Mouse (Mus musculus) granulocyte monocyte progenitor cell, adult 5-6 weeks (primary cell): ENCODE measurements around the gene Lmbr1l. TPM values are rescaled to one million over a fixed set of nuclear protein-coding genes. Genes with fewer than 3 reads are reported as not detected.
A peak's percentile ranks its signal among the peaks of the same experiment; 100 is the strongest.
"Not testable (repeated sequence)": the region's sequence is repeated elsewhere in the genome, so short reads cannot be mapped to it uniquely, and the experiment has no call there.

ENCODE experiments used
- ATAC-seq: replicated peaks from 2 replicates; pipeline ENCODE4 v1.8.0; 2016; ENCODE audit warnings: mild to moderate bottlenecking, moderate TSS enrichment, inconsistent platforms; ENCODE audit not compliant: poor library complexity, severe bottlenecking
- total RNA-seq, 2 experiments: library from RNA; stranded (forward) in 1 of 2; stranded (reverse) in 1 of 2; fragments of 200-712, 200-1000 nt in 1 of 2; fragments of >200 nt in 1 of 2; fragmentation: Nextera tagmentation in 1 of 2; gene quantifications; 2 replicates each; pipeline ENCODE4 v1.2.3; 2014 to 2017

Gene Lmbr1l
- total RNA-seq, 2 experiments from 2014 or later = 8.5 to 11.9 TPM

GRCm38 (mm10) chr15:98940816-98941215 lies 22.8 kb upstream of the Lmbr1l start:
- no peak for ATAC-seq

GRCm38 (mm10) chr15:98934217-98934839 lies 16.3 kb upstream of the Lmbr1l start, which contains the start of gene Tuba1b:
Tuba1b (minus strand) TSS chr15:98934565.
- ATAC-seq = peak; percentile 73

- peak; percentile 57 for ATAC-seq
These were observed 15.8 kb upstream of the Lmbr1l start for GRCm38 (mm10) chr15:98933833-98934216.

- ATAC-seq = not testable (repeated sequence)
These were observed 15.1 kb upstream of the Lmbr1l start for GRCm38 (mm10) chr15:98933004-98933671.

- ATAC-seq = no peak
These were observed 13.0 kb upstream of the Lmbr1l start for GRCm38 (mm10) chr15:98930998-98931397.

GRCm38 (mm10) chr15:98930017-98930734 lies 12.1 kb upstream of the Lmbr1l start:
- no peak for ATAC-seq

GRCm38 (mm10) chr15:98928598-98929240 lies 10.7 kb upstream of the Lmbr1l start:
- ATAC-seq = peak; percentile 89

- ATAC-seq = peak; percentile 6; the same call in 1 of the 2 replicates
These were observed 9.5 kb upstream of the Lmbr1l start for GRCm38 (mm10) chr15:98927566-98927965.

GRCm38 (mm10) chr15:98924682-98925081 lies 6.7 kb upstream of the Lmbr1l start:
- no peak for ATAC-seq

GRCm38 (mm10) chr15:98923031-98923537 lies 5.1 kb upstream of the Lmbr1l start:
- ATAC-seq = no peak

- no peak for ATAC-seq
These were observed 4.5 kb upstream of the Lmbr1l start for GRCm38 (mm10) chr15:98922581-98922980.

- ATAC-seq = no peak
These were observed 3.5 kb upstream of the Lmbr1l start for GRCm38 (mm10) chr15:98921510-98921909.

- ATAC-seq = not testable (repeated sequence)
These were observed 466 bp upstream of the Lmbr1l start for GRCm38 (mm10) chr15:98918499-98918895.

GRCm38 (mm10) chr15:98917091-98917490 lies 940 bp downstream of the Lmbr1l start:
- 0 out of 2 replicates have a peak, but pooled peaks have one; percentile 0 for ATAC-seq

- no peak for ATAC-seq
These were observed 2.0 kb downstream of the Lmbr1l start for GRCm38 (mm10) chr15:98916016-98916415.

GRCm38 (mm10) chr15:98914903-98915302 lies 3.1 kb downstream of the Lmbr1l start:
- ATAC-seq = no peak

- peak; percentile 40 for ATAC-seq
These were observed 13.3 kb downstream of the Lmbr1l start for GRCm38 (mm10) chr15:98904692-98905091.

- ATAC-seq = no peak
These were observed 15.4 kb downstream of the Lmbr1l start for GRCm38 (mm10) chr15:98902600-98902999.

GRCm38 (mm10) chr15:98901530-98901929 lies 16.5 kb downstream of the Lmbr1l start:
- ATAC-seq = no peak
